Mouse (Mus musculus): ENCODE measurements around the gene Cped1.

DNA sequence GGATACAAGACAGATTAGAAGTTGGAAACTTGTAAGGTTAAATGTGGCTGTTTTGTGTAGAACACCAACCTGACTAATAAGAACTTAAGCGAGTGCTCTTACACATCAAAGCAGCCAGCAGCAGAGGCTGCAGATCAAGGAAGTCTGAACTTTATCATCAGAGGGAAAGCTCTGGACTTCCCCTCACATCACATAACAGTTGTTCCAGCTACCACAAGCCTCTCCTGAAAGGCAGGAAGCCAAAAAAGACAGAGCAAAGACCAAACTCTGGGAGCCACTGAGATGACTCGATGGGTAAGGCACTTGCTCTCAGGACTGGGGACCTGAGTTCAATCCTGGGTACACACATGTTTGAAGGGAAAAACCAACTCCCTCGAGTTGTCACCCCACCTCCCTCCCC, 228.1 kb downstream of the Cped1 start:
- no peak for TF ChIP-seq CTCF (IDR thresholded peaks at IDR 0.05)
- TF ChIP-seq EP300 (IDR thresholded peaks at IDR 0.05; ENCODE audit: insufficient read depth, low read depth, low read length) = no peak

All from heart, adult 2 months (tissue).